Mouse (Mus musculus) ES-Bruce4 (cell line): ENCODE data around the gene Camta1.

Experiments
- CTCF ChIP-seq: IDR thresholded peaks from one replicate; pipeline ENCODE4 v1.8.1; 2011; ENCODE audit warnings: low read depth, low read length
- EP300 ChIP-seq: IDR thresholded peaks from 2 replicates; pipeline ENCODE4 v1.6.1; 2011; ENCODE audit warnings: low read depth, low read length; ENCODE audit not compliant: insufficient read depth
- POLR2A ChIP-seq: IDR thresholded peaks from one replicate; pipeline ENCODE4 v1.8.1; 2011; ENCODE audit warnings: low read length; ENCODE audit not compliant: insufficient read depth

GRCm38 (mm10) chr4:150872681-150873080 is 989.0 kb downstream of the Camta1 start:
- no peak for TF ChIP-seq POLR2A
- TF ChIP-seq CTCF: no peak
- no peak for TF ChIP-seq EP300
